Mouse (Mus musculus) C2C12 (cell line): Measurements from ENCODE around the gene Xpot. TPM values are rescaled to one million over a fixed set of nuclear protein-coding genes. Genes with fewer than 3 reads are reported as not detected.

Experiments used
- H3K27me3 ChIP-seq: one replicate; pipeline ENCODE4 v1.6.1; 2011; ENCODE audit not compliant: control insufficient read depth, insufficient read depth, insufficient read length
- H3K36me3 ChIP-seq: one replicate; pipeline ENCODE4 v1.6.1; 2011; ENCODE audit not compliant: control insufficient read depth, insufficient read depth
- H3K4me3 ChIP-seq: one replicate; pipeline ENCODE4 v1.5.1; 2011; ENCODE audit warnings: mild to moderate bottlenecking, control low read depth; ENCODE audit not compliant: poor library complexity, insufficient read depth, severe bottlenecking
- H3K79me2 ChIP-seq: one replicate; pipeline ENCODE4 v1.6.1; 2011; ENCODE audit not compliant: control insufficient read depth, insufficient read depth
- H3K79me3 ChIP-seq: one replicate; pipeline ENCODE4 v1.6.1; 2011; ENCODE audit warnings: low read depth, control low read depth
- H3ac ChIP-seq: one replicate; pipeline ENCODE3; 2011; ENCODE audit warnings: low read depth; ENCODE audit not compliant: control insufficient read depth, insufficient read length
- CEBPB ChIP-seq: IDR thresholded peaks from one replicate; pipeline ENCODE4 v1.6.1; 2011; ENCODE audit warnings: low read depth, mild to moderate bottlenecking, control low read depth, moderate library complexity
- CTCF ChIP-seq: IDR thresholded peaks from one replicate; pipeline ENCODE4 v1.5.1; 2011; ENCODE audit not compliant: control insufficient read depth, insufficient read depth, insufficient read length
- FOSL1 ChIP-seq: IDR thresholded peaks from one replicate; pipeline ENCODE4 v1.8.0; 2011; ENCODE audit warnings: mild to moderate bottlenecking, low read length; ENCODE audit not compliant: poor library complexity, insufficient read depth, severe bottlenecking
- MAX ChIP-seq: IDR thresholded peaks from one replicate; pipeline ENCODE4 v1.6.1; 2011; ENCODE audit warnings: mild to moderate bottlenecking, control low read depth
- MYOD1 ChIP-seq: IDR thresholded peaks from one replicate; pipeline ENCODE4 v1.6.1; 2011; ENCODE audit warnings: low read depth; ENCODE audit not compliant: control insufficient read depth, insufficient read length
- MYOG ChIP-seq: IDR thresholded peaks from one replicate; pipeline ENCODE4 v1.6.1; 2011; ENCODE audit not compliant: control insufficient read depth, insufficient read length; ENCODE audit errors: extremely low read depth
- USF1 ChIP-seq: IDR thresholded peaks from one replicate; pipeline ENCODE4 v1.6.1; 2011; ENCODE audit warnings: low read depth, mild to moderate bottlenecking, control low read depth, moderate library complexity
- microRNA-seq: library from miRNA; unstranded; fragments of <30 nt; microRNA quantifications from one replicate; pipeline ENCODE4, GENCODE M21; 2019; ENCODE audit warnings: borderline microRNAs expressed
- polyA plus RNA-seq: library from polyadenylated mRNA; unstranded; fragments of >200 nt; fragmentation: generic; extraction: Trizol; gene quantifications from one replicate; pipeline ENCODE4 v1.2.1, GENCODE M21; 2012; ENCODE audit warnings: missing spikeins

Xpot gene
- polyA plus RNA-seq, 1 experiment = 50.6 TPM

DNA sequence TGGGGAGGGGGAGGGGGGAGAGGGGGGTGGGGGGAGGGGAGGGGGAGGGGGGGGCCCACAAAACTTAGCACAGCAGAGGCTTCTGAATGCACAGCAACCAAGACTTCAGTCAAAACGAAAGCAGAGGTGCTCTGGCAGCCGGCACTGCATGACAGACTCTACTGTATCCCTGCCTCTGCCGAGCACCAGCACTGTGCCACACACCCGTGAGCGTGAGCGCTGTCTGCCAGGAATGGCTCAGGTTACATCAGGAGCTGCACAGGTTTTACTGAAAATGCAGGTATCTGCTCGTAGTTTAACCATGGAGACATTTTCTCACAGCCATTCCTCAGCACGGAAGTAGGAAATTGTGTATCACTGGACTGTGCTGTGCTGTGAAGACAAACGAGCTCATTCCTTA lies 75.8 kb downstream of the Xpot start:
- TF ChIP-seq MYOG = no peak
- no peak for TF ChIP-seq USF1
- TF ChIP-seq MAX = no peak
- TF ChIP-seq FOSL1 = no peak
- peaks cover 83% of the 10 kb centered on the region for H3K36me3 ChIP-seq
- no peak overlapping the region for H3K4me3 ChIP-seq

DNA sequence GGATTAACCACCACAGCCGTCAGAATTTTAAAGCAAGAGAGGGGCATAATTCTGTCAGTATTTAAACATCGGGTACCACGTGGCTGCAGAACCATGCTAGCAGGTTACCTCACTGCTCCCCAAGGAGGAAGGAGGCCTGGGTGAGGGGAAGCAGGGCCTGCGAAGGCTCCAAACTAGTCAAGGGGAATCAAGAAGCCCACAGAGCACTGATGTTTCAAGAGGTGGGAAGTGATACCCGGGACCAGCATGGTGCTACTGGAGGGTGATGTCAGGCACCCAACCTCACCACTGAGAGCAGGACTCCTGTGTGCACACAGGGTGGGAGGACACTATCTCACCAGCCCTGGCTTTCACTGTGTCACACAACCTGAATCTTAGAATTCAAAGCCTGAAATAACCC lies 76.5 kb downstream of the Xpot start:
- Histone ChIP-seq H3K36me3 (peaks cover 82% of the 10 kb centered on the region), H3K4me3 (no peak overlapping the region), H3K79me2 (no peaks in the 10 kb centered on the region), H3ac (no peak overlapping the region), H3K79me3 (peaks cover 2% of the 10 kb centered on the region), H3K27me3 (no peaks in the 10 kb centered on the region)
- TF ChIP-seq MYOG = no peak
- no peak for TF ChIP-seq MYOD1
- no peak for TF ChIP-seq MAX
- TF ChIP-seq CTCF = no peak
- TF ChIP-seq CEBPB = no peak
- no peak for TF ChIP-seq FOSL1
- no peak for TF ChIP-seq USF1

More for the DNA sequence above, 75.8 kb downstream of the Xpot start:
- Histone ChIP-seq H3K79me3 (peaks cover 2% of the 10 kb centered on the region), H3ac (no peak overlapping the region), H3K27me3 (no peaks in the 10 kb centered on the region), H3K79me2 (no peaks in the 10 kb centered on the region)

DNA sequence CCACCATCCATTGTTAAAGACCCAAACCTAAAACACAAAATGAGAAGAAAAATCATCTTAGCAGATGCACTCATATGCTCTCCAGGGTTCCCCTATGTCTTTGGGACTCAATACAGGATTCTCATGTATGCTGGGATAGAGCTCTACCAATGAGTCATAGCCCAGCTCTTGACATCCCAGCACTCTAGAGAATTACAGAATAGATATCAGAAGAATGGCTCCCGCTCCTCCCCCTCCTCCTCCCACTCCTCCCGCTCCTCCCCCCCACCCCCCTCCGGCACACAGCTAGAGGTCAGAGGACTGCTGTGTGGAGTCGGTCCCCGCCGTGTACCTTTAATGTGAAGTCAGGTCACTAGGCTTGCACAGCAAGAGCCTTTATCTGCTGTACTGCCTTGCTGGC lies 79.0 kb downstream of the Xpot start:
- H3K36me3 ChIP-seq = peaks cover 57% of the 10 kb centered on the region

DNA sequence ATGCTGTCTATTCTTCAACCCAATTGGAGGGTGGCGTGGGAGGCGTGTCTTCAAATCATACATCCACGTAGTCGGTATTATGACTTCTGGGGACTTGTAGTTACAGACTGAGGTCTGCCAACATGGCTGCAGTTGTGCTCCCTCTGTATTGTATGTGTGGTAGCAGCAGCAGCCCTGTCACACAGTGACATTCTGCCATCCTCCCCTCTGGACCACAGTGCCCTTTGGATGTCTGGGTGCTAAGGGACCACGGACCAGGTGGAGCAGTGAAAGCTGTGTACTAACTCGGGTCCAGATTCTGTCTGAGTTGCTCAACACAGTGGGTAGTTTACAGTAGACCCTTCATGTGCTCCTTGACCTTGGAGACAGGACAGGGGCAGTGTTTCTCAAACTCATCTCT lies 82.6 kb downstream of the Xpot start:
- Histone ChIP-seq H3K79me2 (no peaks in the 10 kb centered on the region), H3ac (no peak overlapping the region), H3K4me3 (no peak overlapping the region), H3K36me3 (peaks cover 28% of the 10 kb centered on the region), H3K79me3 (no peaks in the 10 kb centered on the region), H3K27me3 (no peaks in the 10 kb centered on the region)
- TF ChIP-seq CTCF = no peak
- TF ChIP-seq FOSL1 = no peak
- no peak for TF ChIP-seq CEBPB
- TF ChIP-seq USF1 = no peak
- TF ChIP-seq MAX = no peak
- no peak for TF ChIP-seq MYOD1
- TF ChIP-seq MYOG = no peak

More for the DNA sequence above, 79.0 kb downstream of the Xpot start:
- Histone ChIP-seq H3K79me2 (no peaks in the 10 kb centered on the region), H3ac (no peak overlapping the region), H3K27me3 (no peaks in the 10 kb centered on the region), H3K79me3 (peaks cover 2% of the 10 kb centered on the region), H3K4me3 (no peak overlapping the region)
- no peak for TF ChIP-seq CEBPB
- TF ChIP-seq MYOD1 = no peak
- no peak for TF ChIP-seq MAX
- TF ChIP-seq MYOG = no peak
- TF ChIP-seq FOSL1 = no peak
- TF ChIP-seq CTCF = no peak
- no peak for TF ChIP-seq USF1

DNA sequence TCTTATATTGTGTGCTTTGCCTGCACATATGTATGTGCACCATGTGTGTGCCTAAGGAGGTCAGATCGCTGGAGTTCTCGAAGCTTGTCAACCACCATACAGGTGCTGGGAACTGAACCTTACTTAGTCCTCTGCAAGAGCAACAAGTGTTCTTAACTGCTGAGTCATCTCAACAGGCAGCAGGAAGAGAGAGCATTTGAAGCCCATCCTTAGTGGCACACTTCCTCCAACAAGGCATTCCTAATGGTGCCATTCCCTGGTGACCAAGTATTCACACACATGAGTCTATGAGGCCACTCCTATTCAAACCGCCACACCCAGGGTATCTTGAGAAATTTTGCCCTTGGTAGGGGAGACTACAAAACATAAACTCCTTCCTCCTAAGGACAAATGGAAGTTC lies 84.0 kb downstream of the Xpot start:
- TF ChIP-seq MYOD1 (no peak), MYOG (no peak), CEBPB (no peak), FOSL1 (no peak), MAX (no peak), CTCF (no peak), USF1 (no peak)
- Histone ChIP-seq H3ac (no peak overlapping the region), H3K36me3 (peaks cover 22% of the 10 kb centered on the region), H3K27me3 (no peaks in the 10 kb centered on the region), H3K79me2 (no peaks in the 10 kb centered on the region), H3K79me3 (no peaks in the 10 kb centered on the region), H3K4me3 (no peak overlapping the region)

Small RNAs within 50 kb of the gene (microRNA-seq; reads per million reads assigned to microRNA genes)
- not detected for gene Gm24330

Other genes starting within 250 kb of the Xpot start
- gene Rassf3, start 150.0 kb downstream of the Xpot start, polyA plus RNA-seq = 8.9 TPM
- gene Tbk1, start 39.5 kb downstream of the Xpot start, polyA plus RNA-seq = 10.7 TPM
- not detected for gene D930020B18Rik, start 15.3 kb upstream of the Xpot start, polyA plus RNA-seq
- 3.1 TPM for gene BC048403, start 113.6 kb upstream of the Xpot start, polyA plus RNA-seq